Mouse (Mus musculus) megakaryocyte, embryonic 14.5 days (primary cell): Measurements from ENCODE around the gene Trpc4ap.

Experiments used
- FLI1 ChIP-seq: IDR thresholded peaks from 2 replicates; pipeline ENCODE4 v1.6.1; 2012; ENCODE audit warnings: low read length, inconsistent platforms, mixed read lengths
- GATA1 ChIP-seq: IDR thresholded peaks from 3 replicates; pipeline ENCODE4 v1.6.1; 2012; ENCODE audit warnings: mixed read lengths, low read length, inconsistent platforms, borderline replicate concordance

- TF ChIP-seq GATA1 (no peak), FLI1 (no peak)
Measured at GRCm38 (mm10) chr2:155606360-155606759, 85.8 kb downstream of the Trpc4ap start.
